Comparison of ENCODE assay signal across 9 mouse cellular contexts in genomic region chr13:76056896-76057266, GRCm38 (mm10). TPM values are rescaled to one million over a fixed set of nuclear protein-coding genes. Genes with fewer than 3 reads are reported as not detected.
DNase-seq lines count a peak whose midpoint lies in the region; ATAC-seq and TF ChIP-seq lines count a peak whose summit lies in the region.
"Had no signal": no experiment of that assay in that cellular context is flagged by ENCODE, and none has a peak within 500 bp of the region (broad histone marks: within the 10 kb centered on the region; RNA-seq: fewer than 3 reads in every experiment).

Gpr150 (minus strand) TSS chr13:76056996.

- no peak for DNase-seq in gastrocnemius, adult 2 months
- no peak for DNase-seq in gastrocnemius, postnatal 36 days
- no peak for DNase-seq in testis, postnatal 14 days (ENCODE audit: low spot score)
- no peak for DNase-seq in liver, embryonic 13.5 days
- DNase-seq in cerebellum, postnatal 25 days: no peak
- DNase-seq in layer of hippocampus, postnatal 14 days (ENCODE audit: low spot score in 2 of 2): no peak

- no peaks in the 10 kb centered on the region for H3K36me3 ChIP-seq in testis, adult 2 months (ENCODE audit: control insufficient read depth, insufficient read depth, low read length)
- no peaks in the 10 kb centered on the region for H3K36me3 ChIP-seq in liver, embryonic 13.5 days

- intact Hi-C loops in gastrocnemius, adult 2 months (cut with DNase I): no loop called here
- intact Hi-C loops in gastrocnemius, postnatal 36 days (cut with DNase I): no loop called here

- peak within 1 kb of the TSS; percentile 70 for H3K4me3 ChIP-seq in gastrocnemius, adult 2 months
- H3K4me3 ChIP-seq in testis, adult 2 months (ENCODE audit: control insufficient read depth, low read depth, low read length): peak within 1 kb of the TSS; percentile 69
- H3K4me3 ChIP-seq in liver, embryonic 13.5 days (replicated peaks): peak within 1 kb of the TSS; percentile 71

- H3K9me3 ChIP-seq in liver, embryonic 13.5 days (replicated peaks): no peaks in the 10 kb centered on the region

- ATAC-seq in liver, embryonic 13.5 days (ENCODE audit: low read depth): no peak
- no peak for ATAC-seq in granulocyte monocyte progenitor cell, adult 5-6 weeks (replicated peaks; ENCODE audit: poor library complexity, severe bottlenecking)

- H3K27ac ChIP-seq in gastrocnemius, adult 2 months: no peak within 1 kb of the TSS
- H3K27ac ChIP-seq in testis, adult 2 months (ENCODE audit: control insufficient read depth, insufficient read depth, low read depth, low read length): no peak within 1 kb of the TSS
- peak within 1 kb of the TSS; percentile 85 for H3K27ac ChIP-seq in liver, embryonic 13.5 days

- peak within 1 kb of the TSS; percentile 97 for H3K4me2 ChIP-seq in liver, embryonic 13.5 days

- peaks cover 12% of the 10 kb centered on the region for H3K4me1 ChIP-seq in testis, adult 2 months (ENCODE audit: control insufficient read depth, insufficient read depth, low read length)
- H3K4me1 ChIP-seq in liver, embryonic 13.5 days (replicated peaks): peaks cover 49% of the 10 kb centered on the region

- no peak for TF ChIP-seq CTCF in gastrocnemius, adult 2 months (IDR thresholded peaks at IDR 0.05)
- TF ChIP-seq CTCF in testis, adult 2 months (IDR thresholded peaks at IDR 0.05; ENCODE audit: control insufficient read depth, insufficient read depth, insufficient replicate concordance, low read depth, low read length): no peak

- H3K9ac ChIP-seq in liver, embryonic 13.5 days: peak within 1 kb of the TSS; percentile 78

- H3K27me3 ChIP-seq in testis, adult 2 months (ENCODE audit: control insufficient read depth, insufficient read depth, low read length): no peaks in the 10 kb centered on the region; the same call in 1 of the 2 replicates
- H3K27me3 ChIP-seq in liver, embryonic 13.5 days: peaks cover 20% of the 10 kb centered on the region; the same call in 1 of the 2 replicates

- TF ChIP-seq POLR2A in testis, adult 2 months (IDR thresholded peaks at IDR 0.05; ENCODE audit: control insufficient read depth, low read depth, low read length): no peak

- 28% methylated on average over 10 of the region's 10 CpGs for WGBS in liver, embryonic 13.5 days (ENCODE audit: insufficient replicate concordance)

RNA-seq across cellular contexts. Expression of gene Gpr150, which starts in this region (rescaled TPM):
- total RNA-seq in gastrocnemius, adult 2 months (2021): not detected
- total RNA-seq in gastrocnemius, postnatal 36 days (2021): not detected
- not detected in 2 replicates for polyA plus RNA-seq in testis, adult 2 months (2012; rRNA removed)
- 5.6 and 5.9 TPM in 2 replicates for polyA plus RNA-seq in liver, embryonic 13.5 days (2015; fragmentation: Nextera tagmentation; extraction: Ambion mirVana)
- 0.64 TPM in 1 of 2 replicates, not detected in the other for total RNA-seq in granulocyte monocyte progenitor cell, adult 5-6 weeks (2014; fragmentation: Nextera tagmentation)
- 0.04 and 1.0 TPM in 2 replicates for total RNA-seq in granulocyte monocyte progenitor cell, adult 5-6 weeks (2017)
- total RNA-seq in layer of hippocampus, postnatal 14 days (2021): 1 to 10 TPM; 2.9 to 3.3 TPM
- polyA plus RNA-seq: C2C12 had no signal
